10 mouse cellular contexts compared by ENCODE assay signal in the genomic region with DNA sequence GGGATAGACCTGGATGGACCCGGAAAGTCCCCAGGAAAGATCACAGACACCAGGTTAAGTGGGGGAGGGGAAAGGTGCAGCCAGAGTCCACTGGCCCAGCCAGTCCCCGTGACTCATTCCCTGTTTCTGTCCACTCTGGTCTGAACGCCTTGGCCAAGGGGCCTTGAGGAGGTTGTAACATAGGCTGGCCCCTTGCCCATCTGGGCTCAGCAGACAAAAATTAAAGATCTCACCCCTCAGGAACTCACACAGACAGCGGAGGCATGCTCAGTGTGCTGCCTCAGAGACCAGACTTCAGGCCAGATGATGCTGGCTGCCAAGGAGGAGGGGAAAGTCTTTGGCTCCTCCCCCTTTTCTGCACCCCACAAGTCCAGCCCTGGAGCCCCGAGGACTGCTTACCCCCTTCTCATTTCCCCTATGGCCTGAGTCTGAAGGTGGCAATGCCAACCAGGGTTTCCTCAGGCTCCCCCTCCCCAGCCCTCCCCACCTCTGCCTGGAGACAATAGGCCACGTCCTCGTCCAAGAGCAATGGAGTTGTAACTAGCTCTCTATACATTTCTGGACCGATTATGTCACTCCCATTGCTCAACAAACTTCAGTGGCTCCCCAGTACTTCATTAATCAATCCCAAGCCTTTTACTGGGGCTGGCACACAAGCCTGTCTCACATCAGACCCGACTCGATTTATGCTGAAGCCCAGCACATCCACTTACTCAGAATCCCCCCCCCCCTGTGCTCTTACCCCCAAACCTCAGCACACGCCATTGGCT. TPM values are rescaled to one million over a fixed set of nuclear protein-coding genes. Genes with fewer than 3 reads are reported as not detected.
DNase-seq lines count a peak whose midpoint lies in the region; ATAC-seq and TF ChIP-seq lines count a peak whose summit lies in the region.
"Had no signal": no experiment of that assay in that cellular context is flagged by ENCODE, and none has a peak within 500 bp of the region (broad histone marks: within the 10 kb centered on the region; RNA-seq: fewer than 3 reads in every experiment).

No protein-coding gene starts in this region.

- in situ Hi-C loops in Patski (cut with MboI; ENCODE audit: low pct_unique_long_range_greater_than_20kb), result no loop called here

- H3K4me1 ChIP-seq in lung, embryonic 16.5 days (replicated peaks; ENCODE audit: control insufficient read depth, insufficient read depth, low read length), result peaks cover 7% of the 10 kb centered on the region
- H3K4me1 ChIP-seq: limb, embryonic 10.5 days had no signal

- no peak for TF ChIP-seq CTCF in Patski (IDR thresholded peaks at IDR 0.05)

- POLR2A ChIA-PET in Patski (lab: Charles Lee), result interaction anchor here (0.6 kb wide), 1 partner anchor 207 kb away, joined by 5 read pairs; no protein-coding TSS in a partner anchor

- no peaks in the 10 kb centered on the region for H3K36me3 ChIP-seq in lung, embryonic 16.5 days (ENCODE audit: control insufficient read depth, insufficient read depth, low read length)
- H3K36me3 ChIP-seq: limb, embryonic 10.5 days had no signal

- no peaks in the 10 kb centered on the region for H3K9me3 ChIP-seq in lung, embryonic 16.5 days (ENCODE audit: control insufficient read depth, low read length)
- H3K9me3 ChIP-seq: limb, embryonic 10.5 days had no signal

- H3K27ac ChIP-seq in lung, embryonic 16.5 days (ENCODE audit: low read length), result peak overlapping the region; percentile 73
- H3K27ac ChIP-seq: limb, embryonic 10.5 days had no signal

- H3K9ac ChIP-seq in lung, embryonic 16.5 days (ENCODE audit: low read length), result no peak overlapping the region

- DNase-seq in 3134 (ENCODE audit: extremely low read depth, insufficient read length, low spot score) (peak; percentile 50), Patski (ENCODE audit: low read depth, low spot score) (peak; percentile 92)
- DNase-seq in gastrocnemius, postnatal 25 days, result peak; percentile 44
- DNase-seq in layer of hippocampus, postnatal 14 days (ENCODE audit: low spot score in 2 of 2), result no peak
- no peak for DNase-seq in right cerebral cortex, postnatal 4 days
- no peak for DNase-seq in frontal cortex, postnatal 36 days (ENCODE audit: low spot score in 2 of 2)
- DNase-seq: kidney, adult 2 months; thymus, adult 2 months had no signal

- no peaks in the 10 kb centered on the region for H3K27me3 ChIP-seq in Patski
- no peaks in the 10 kb centered on the region for H3K27me3 ChIP-seq in lung, embryonic 16.5 days (ENCODE audit: control insufficient read depth, insufficient read depth, low read depth, low read length)

- ATAC-seq in Patski, result peak; percentile 69
- peak; percentile 93 for ATAC-seq in lung, embryonic 16.5 days (ENCODE audit: low read depth)

- no peak overlapping the region for H3K4me2 ChIP-seq in lung, embryonic 16.5 days (ENCODE audit: low read depth, low read length)

- CTCF ChIA-PET in Patski (lab: Charles Lee), result no interaction called here

- H3K4me3 ChIP-seq in lung, embryonic 16.5 days (ENCODE audit: low read length), result no peak overlapping the region
- H3K4me3 ChIP-seq: limb, embryonic 10.5 days had no signal

- WGBS in lung, embryonic 16.5 days, result 40% methylated on average over 11 of the region's 11 CpGs

RNA-seq across cellular contexts. Expression of a gene that starts 9.0 kb away (rescaled TPM):
- polyA plus RNA-seq in Patski (2021), result 19.0 TPM
- total RNA-seq in gastrocnemius, postnatal 25 days (2021), result 1 to 10 TPM; 1.3 to 1.6 TPM
- 18.6 and 19.8 TPM in 2 replicates for polyA plus RNA-seq in lung, embryonic 16.5 days (2015; fragmentation: Nextera tagmentation; extraction: Ambion mirVana)
- 1 to 10 TPM in 1 of 2 experiments, under 1 TPM in 1; 0.74 to 1.3 TPM for total RNA-seq in layer of hippocampus, postnatal 14 days (2021)

Comparison
In these comparisons a context has a peak if more than half of its experiments do, and no peak if none do; other contexts are left out.
1. DNase-seq: peak in 3134 (single experiment), Patski (single experiment) and gastrocnemius, postnatal 25 days (single experiment); none in layer of hippocampus, postnatal 14 days (0 of 2), right cerebral cortex, postnatal 4 days (single experiment) and frontal cortex, postnatal 36 days (0 of 2).